Mouse (Mus musculus): ENCODE measurements at regions not wholly inside any gene's neighbourhood (a gene's known extent, or its start where the extent isn't known, plus 50 kb on each side); places are given as distances from the start of the nearest gene placed in this dataset.

DNA sequence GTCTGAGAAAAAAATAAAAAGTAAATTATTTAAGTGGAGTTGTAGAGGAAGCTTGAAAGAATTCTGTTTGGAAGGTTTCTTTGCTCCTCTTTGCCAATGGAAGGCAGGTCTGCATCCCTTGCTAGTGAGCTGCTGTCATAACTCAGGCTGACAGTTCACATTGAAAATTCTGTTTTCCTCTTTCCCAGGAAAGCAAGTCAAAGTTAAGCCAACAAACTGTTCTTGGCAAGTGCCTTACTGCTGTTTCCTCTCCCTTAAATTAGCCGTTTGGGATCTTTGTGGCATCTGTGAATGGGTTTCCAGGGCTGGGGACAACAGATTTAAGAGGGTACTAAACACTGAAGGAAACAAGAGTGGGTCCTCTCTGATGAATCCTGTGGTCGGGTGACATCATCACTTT, 261.2 kb downstream of the Pou4f1 start:
- TF ChIP-seq POLR2A (IDR thresholded peaks at IDR 0.05; ENCODE audit: control insufficient read depth, low read depth, low read length) (no peak), CTCF (IDR thresholded peaks at IDR 0.05; ENCODE audit: control insufficient read depth, insufficient read depth, insufficient replicate concordance, low read depth, low read length) (no peak)
